Mouse (Mus musculus): ENCODE measurements around the gene Mvd. TPM values are rescaled to one million over a fixed set of nuclear protein-coding genes. Genes with fewer than 3 reads are reported as not detected.

Gene Mvd
- polyA plus RNA-seq, 1 experiment, result 60.4 TPM

DNA sequence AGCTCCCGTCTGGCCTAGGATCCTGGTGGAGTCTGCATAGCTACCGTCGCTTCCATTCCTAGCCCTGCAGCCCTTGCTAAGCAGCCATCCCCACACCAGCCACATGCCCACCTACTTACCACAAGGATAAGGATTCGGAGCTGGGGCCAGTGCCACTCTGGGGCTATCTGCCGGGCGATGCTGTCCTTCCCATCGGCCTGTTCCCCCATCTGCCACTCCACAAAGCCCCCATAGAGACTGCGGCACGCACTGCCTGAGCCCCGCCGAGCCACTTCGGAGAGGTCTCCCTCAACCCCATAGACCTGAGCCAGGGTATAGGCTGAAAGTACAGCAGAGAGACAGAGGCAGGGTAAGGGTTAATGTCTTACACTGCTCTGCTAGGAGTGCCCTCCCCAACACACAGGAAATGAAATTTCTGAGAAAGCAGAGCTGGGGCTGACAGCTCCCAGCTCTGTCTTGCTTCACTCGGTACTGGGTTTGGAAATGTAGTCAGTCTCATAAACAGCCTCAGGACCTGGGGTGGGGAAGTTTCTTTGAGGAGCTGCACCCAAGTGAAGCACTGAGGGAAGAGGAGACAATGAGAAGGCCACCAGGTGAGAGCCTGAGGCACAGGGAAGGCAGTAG is 5.4 kb downstream of the Mvd start:
- Histone ChIP-seq H3K36me3 (ENCODE audit: control insufficient read depth, insufficient read depth, low read length, poor library complexity, severe bottlenecking) (peaks cover 14% of the 10 kb centered on the region), H3K9me3 (replicated peaks; ENCODE audit: control insufficient read depth, insufficient read depth, low read length, poor library complexity, severe bottlenecking) (no peaks in the 10 kb centered on the region), H3K4me3 (ENCODE audit: low read depth, low read length) (no peak overlapping the region), H3K27me3 (ENCODE audit: control insufficient read depth, insufficient read depth, low read length, poor library complexity, severe bottlenecking) (no peaks in the 10 kb centered on the region), H3K4me1 (ENCODE audit: control insufficient read depth, insufficient read depth, low read length) (no peaks in the 10 kb centered on the region), H3K27ac (ENCODE audit: insufficient read depth, low read length) (no peak overlapping the region), H3K9ac (ENCODE audit: low read depth, poor library complexity, severe bottlenecking) (no peak overlapping the region)
- TF ChIP-seq CTCF (IDR thresholded peaks at IDR 0.05; ENCODE audit: low read depth, low read length), result no peak
- TF ChIP-seq POLR2A (IDR thresholded peaks at IDR 0.05; ENCODE audit: insufficient read depth, low read length), result no peak
- TF ChIP-seq EP300 (IDR thresholded peaks at IDR 0.05; ENCODE audit: insufficient read depth, low read depth, low read length), result no peak

DNA sequence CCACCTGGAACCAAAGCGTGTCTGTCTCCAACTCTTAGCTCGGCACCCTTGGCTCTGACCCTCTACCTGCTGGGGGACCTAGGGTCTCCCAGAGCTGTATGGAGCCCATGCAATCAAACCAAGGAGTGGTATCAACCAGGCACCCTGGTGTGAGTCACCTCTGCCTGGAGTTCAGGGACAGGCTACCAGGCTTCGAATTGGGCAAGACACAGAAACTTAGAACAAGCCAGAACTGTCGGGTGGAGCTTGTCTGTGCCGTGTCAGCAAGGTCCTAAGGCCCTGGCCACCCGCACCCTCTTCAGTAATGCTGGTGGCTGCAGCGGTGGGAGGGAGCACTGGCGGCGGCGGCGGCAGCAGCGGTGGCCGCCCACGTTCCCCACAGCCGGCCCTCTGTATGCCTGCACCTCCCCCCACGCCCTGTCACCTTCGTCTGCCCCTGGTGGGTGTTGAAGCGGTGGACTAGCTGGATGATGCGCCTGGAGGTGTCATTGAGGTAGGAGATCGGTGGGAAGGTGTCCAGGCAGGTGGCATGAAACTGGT is 6.6 kb downstream of the Mvd start:
- H3K36me3 ChIP-seq (ENCODE audit: control insufficient read depth, insufficient read depth, low read length, poor library complexity, severe bottlenecking), result peaks cover 14% of the 10 kb centered on the region
- no peaks in the 10 kb centered on the region for H3K9me3 ChIP-seq (replicated peaks; ENCODE audit: control insufficient read depth, insufficient read depth, low read length, poor library complexity, severe bottlenecking)
- H3K4me1 ChIP-seq (ENCODE audit: control insufficient read depth, insufficient read depth, low read length), result no peaks in the 10 kb centered on the region
- H3K27ac ChIP-seq (ENCODE audit: insufficient read depth, low read length), result no peak overlapping the region
- H3K27me3 ChIP-seq (ENCODE audit: control insufficient read depth, insufficient read depth, low read length, poor library complexity, severe bottlenecking), result no peaks in the 10 kb centered on the region
- H3K9ac ChIP-seq (ENCODE audit: low read depth, poor library complexity, severe bottlenecking), result no peak overlapping the region
- TF ChIP-seq CTCF (IDR thresholded peaks at IDR 0.05; ENCODE audit: low read depth, low read length), result no peak
- no peak for TF ChIP-seq POLR2A (IDR thresholded peaks at IDR 0.05; ENCODE audit: insufficient read depth, low read length)
- no peak for TF ChIP-seq EP300 (IDR thresholded peaks at IDR 0.05; ENCODE audit: insufficient read depth, low read depth, low read length)
- no peak overlapping the region for H3K4me3 ChIP-seq (ENCODE audit: low read depth, low read length)

DNA sequence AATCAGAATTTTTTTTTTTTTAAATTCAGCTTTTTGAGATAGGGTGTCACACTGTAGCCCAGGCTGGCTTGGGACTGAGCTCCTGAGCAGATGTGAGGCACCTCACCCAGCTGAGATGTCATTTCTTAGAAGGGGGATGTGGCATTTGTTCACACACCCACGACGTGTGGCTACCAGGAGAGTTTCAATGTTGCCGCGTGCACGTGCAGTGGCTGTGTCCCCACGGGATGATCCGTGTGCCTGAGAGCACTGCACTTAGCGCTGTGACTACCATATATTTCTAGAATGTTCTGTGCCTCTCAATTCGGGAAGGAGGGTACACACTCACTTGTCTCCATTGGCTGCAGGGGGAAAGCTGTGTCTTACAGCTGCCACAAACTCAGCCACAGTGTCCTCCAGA is 7.1 kb downstream of the Mvd start:
- no peak for TF ChIP-seq POLR2A (IDR thresholded peaks at IDR 0.05; ENCODE audit: insufficient read depth, low read length)
- Histone ChIP-seq H3K36me3 (ENCODE audit: control insufficient read depth, insufficient read depth, low read length, poor library complexity, severe bottlenecking) (peaks cover 14% of the 10 kb centered on the region), H3K9me3 (replicated peaks; ENCODE audit: control insufficient read depth, insufficient read depth, low read length, poor library complexity, severe bottlenecking) (no peaks in the 10 kb centered on the region), H3K27me3 (ENCODE audit: control insufficient read depth, insufficient read depth, low read length, poor library complexity, severe bottlenecking) (no peaks in the 10 kb centered on the region), H3K4me3 (ENCODE audit: low read depth, low read length) (no peak overlapping the region), H3K27ac (ENCODE audit: insufficient read depth, low read length) (no peak overlapping the region), H3K4me1 (ENCODE audit: control insufficient read depth, insufficient read depth, low read length) (no peaks in the 10 kb centered on the region), H3K9ac (ENCODE audit: low read depth, poor library complexity, severe bottlenecking) (no peak overlapping the region)

DNA sequence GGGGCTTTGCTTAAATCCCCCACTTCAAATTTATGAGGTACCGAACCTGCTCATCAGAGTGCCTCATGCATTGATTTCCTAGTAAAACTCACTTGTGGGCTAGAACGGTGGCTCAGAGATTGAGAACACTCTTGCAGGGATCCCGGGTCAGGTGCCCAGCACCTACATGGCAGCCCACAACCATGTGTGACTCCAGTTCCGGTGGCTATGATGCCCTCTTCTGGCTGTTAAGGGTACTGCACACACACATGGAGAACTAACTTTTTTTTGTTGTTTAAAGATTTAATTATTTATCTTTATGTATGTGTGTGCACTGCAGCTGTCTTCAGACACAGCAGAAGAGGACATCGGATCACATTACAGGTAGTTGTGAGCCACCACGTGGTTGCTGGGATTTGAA is 7.8 kb downstream of the Mvd start:
- TF ChIP-seq EP300 (IDR thresholded peaks at IDR 0.05; ENCODE audit: insufficient read depth, low read depth, low read length) (no peak), CTCF (IDR thresholded peaks at IDR 0.05; ENCODE audit: low read depth, low read length) (peak; percentile 49)

DNA sequence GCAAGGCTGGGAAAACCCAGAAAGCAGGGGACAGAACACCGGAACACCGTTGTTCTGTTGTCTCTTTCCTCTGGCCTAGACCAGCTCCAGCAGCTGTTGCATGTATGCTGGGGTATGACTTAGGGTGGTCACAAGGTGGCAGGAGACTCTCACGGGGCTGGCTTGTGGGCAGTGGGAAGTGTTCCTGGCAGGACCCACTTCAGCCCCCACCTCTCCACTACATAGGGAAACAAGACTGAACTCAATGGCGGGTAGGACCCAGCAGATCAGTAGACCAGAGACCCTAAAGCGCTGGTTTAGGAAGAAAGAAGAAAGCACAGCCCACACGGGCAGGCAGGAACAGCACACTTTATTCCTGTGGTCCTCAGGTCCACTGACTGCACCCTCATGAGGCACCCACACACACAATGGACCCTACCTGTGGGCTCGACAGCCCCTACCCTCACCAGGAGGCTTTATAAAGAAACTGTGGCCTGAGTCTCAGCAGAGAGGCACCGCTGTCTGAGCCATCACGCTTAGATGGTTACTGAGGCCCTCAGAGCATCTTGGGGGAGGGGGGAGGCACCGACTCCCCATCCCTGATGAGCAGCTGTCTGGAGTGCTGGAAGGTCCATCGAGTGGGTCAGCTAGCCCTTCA is 9.8 kb downstream of the Mvd start:
- no peak overlapping the region for H3K9ac ChIP-seq (ENCODE audit: low read depth, poor library complexity, severe bottlenecking)
- H3K4me3 ChIP-seq (ENCODE audit: low read depth, low read length), result peak overlapping the region; percentile 75; the same call in 1 of the 2 replicates
- no peaks in the 10 kb centered on the region for H3K4me1 ChIP-seq (ENCODE audit: control insufficient read depth, insufficient read depth, low read length)
- no peaks in the 10 kb centered on the region for H3K9me3 ChIP-seq (replicated peaks; ENCODE audit: control insufficient read depth, insufficient read depth, low read length, poor library complexity, severe bottlenecking)
- peak overlapping the region; percentile 10; the same call in 1 of the 2 replicates for H3K27ac ChIP-seq (ENCODE audit: insufficient read depth, low read length)
- TF ChIP-seq POLR2A (IDR thresholded peaks at IDR 0.05; ENCODE audit: insufficient read depth, low read length) (no peak), EP300 (IDR thresholded peaks at IDR 0.05; ENCODE audit: insufficient read depth, low read depth, low read length) (no peak; the same call in 1 of the 2 replicates), CTCF (IDR thresholded peaks at IDR 0.05; ENCODE audit: low read depth, low read length) (peak; percentile 37)
- no peaks in the 10 kb centered on the region for H3K27me3 ChIP-seq (ENCODE audit: control insufficient read depth, insufficient read depth, low read length, poor library complexity, severe bottlenecking)
- peaks cover 14% of the 10 kb centered on the region for H3K36me3 ChIP-seq (ENCODE audit: control insufficient read depth, insufficient read depth, low read length, poor library complexity, severe bottlenecking)

More for the DNA sequence above, 7.8 kb downstream of the Mvd start:
- Histone ChIP-seq H3K9ac (ENCODE audit: low read depth, poor library complexity, severe bottlenecking) (no peak overlapping the region), H3K4me1 (ENCODE audit: control insufficient read depth, insufficient read depth, low read length) (no peaks in the 10 kb centered on the region), H3K9me3 (replicated peaks; ENCODE audit: control insufficient read depth, insufficient read depth, low read length, poor library complexity, severe bottlenecking) (no peaks in the 10 kb centered on the region), H3K27ac (ENCODE audit: insufficient read depth, low read length) (no peak overlapping the region), H3K4me3 (ENCODE audit: low read depth, low read length) (no peak overlapping the region), H3K36me3 (ENCODE audit: control insufficient read depth, insufficient read depth, low read length, poor library complexity, severe bottlenecking) (peaks cover 14% of the 10 kb centered on the region), H3K27me3 (ENCODE audit: control insufficient read depth, insufficient read depth, low read length, poor library complexity, severe bottlenecking) (no peaks in the 10 kb centered on the region)
